Mouse (Mus musculus) liver, embryonic 14 days (tissue): ENCODE data around the gene Usp51. TPM values are rescaled to one million over a fixed set of nuclear protein-coding genes. Genes with fewer than 3 reads are reported as not detected.

Source experiments
- polyA plus RNA-seq: library from polyadenylated mRNA; depleted of rRNA; stranded (reverse); fragments of >200 nt; gene quantifications from 2 replicates; pipeline ENCODE4 v1.2.3, GENCODE M21; 2012; rRNA removed

Usp51 gene
- polyA plus RNA-seq = 0.19 and 0.22 TPM in 2 replicates

DNA sequence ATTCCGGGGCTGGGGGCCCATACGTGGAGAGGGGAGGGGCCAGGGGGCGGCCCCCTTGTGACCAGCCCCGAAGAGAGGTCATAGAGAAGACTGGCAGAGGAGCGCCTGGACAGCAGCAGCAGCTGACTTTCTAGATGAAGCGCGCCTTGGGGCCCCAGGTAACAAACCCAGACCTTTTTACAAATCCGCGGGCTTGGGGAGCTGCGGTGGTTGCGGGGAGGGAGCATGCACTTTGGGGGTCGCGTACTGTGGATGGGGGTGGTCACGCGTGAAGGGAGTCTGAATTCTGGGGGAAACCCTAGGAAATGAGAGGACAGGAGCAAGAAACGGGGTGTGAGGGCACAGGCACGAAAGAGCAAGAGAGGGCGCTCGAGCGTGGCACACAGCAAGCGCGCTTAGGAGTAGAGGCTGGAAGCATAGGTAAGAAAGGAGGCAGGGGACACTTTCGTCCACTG is at the start of gene Usp51:
Gene Usp51 (plus strand): TSS at position 83 of the 455 bp plus-strand sequence.

DNA sequence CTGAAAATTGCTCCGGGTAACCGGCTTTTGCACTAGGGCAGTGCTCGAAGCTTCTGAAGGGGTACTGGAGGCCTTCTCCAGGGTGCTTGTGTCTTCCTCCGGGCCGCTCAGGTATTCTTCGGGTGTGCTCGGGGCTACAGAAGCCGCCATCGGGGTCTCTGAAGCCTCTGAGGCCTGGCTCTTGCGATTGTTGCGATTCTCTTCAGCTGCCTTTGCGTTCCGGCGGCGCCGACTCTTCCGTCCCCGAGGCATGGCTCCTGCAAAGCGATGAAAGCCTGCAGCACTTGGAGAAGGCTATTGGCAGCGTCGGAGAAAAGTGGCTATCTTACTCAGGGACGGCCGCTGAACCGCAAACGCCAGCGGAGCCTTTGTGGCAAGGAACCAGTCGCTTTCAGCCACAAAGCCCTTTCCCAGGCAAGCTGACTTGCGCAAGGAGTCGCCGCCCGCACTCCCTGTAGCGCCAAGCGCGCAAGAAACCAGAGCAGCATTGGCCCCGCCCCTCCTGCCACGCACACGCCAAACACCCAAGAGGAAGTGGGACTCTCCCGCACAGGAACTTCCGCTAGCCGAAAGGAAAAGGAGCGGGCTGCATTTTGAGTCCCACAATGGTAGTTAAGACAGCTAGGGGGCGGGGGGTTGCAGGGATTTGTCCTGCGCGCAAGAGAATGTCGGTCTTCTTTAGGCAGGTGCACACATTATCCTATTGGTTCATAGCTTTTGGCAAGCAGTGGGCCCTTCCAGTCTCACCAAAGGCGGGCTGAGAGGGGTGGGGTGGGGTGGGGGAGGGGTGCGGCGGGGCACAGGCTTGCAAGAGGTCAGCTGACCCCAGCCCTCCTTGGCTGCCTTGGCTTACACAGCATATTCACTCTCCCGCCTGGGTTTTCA is 31.1 kb downstream of the Usp51 start, which contains the start of gene Mageh1:
Gene Mageh1 (minus strand): TSS at position 489 of the 885 bp plus-strand sequence.

Other genes with a start within 250 kb of the Usp51 start
- gene Shroom2, start 237.0 kb upstream of the Usp51 start, polyA plus RNA-seq = 1.1 TPM in 2 replicates
- 0.03 TPM in 2 replicates for gene Gpr143, start 224.5 kb upstream of the Usp51 start, polyA plus RNA-seq
- gene Mageh1, start 31.1 kb downstream of the Usp51 start, polyA plus RNA-seq = 4.3 and 4.5 TPM in 2 replicates
- gene Foxr2, start 112.3 kb downstream of the Usp51 start, polyA plus RNA-seq = not detected in 2 replicates
- gene Rragb, start 133.5 kb downstream of the Usp51 start, polyA plus RNA-seq = 0.84 and 1.1 TPM in 2 replicates
- gene Klf8, start 231.0 kb downstream of the Usp51 start, polyA plus RNA-seq = 0.25 and 0.29 TPM in 2 replicates